Mouse (Mus musculus): Measurements from ENCODE around the gene Selenoh.

The Selenoh gene

GRCm38 (mm10) chr2:84626366-84626975 is 44.1 kb downstream of the Selenoh start:
- no peak for DNase-seq

- no peak for DNase-seq
These were observed 46.4 kb downstream of the Selenoh start for GRCm38 (mm10) chr2:84624201-84624600.

- no peak for DNase-seq
These were observed 47.0 kb downstream of the Selenoh start for GRCm38 (mm10) chr2:84623428-84624119.

GRCm38 (mm10) chr2:84622668-84623067 is 47.9 kb downstream of the Selenoh start:
- DNase-seq = no peak

- DNase-seq = no peak
These were observed 50.8 kb downstream of the Selenoh start for GRCm38 (mm10) chr2:84619646-84620340.

Measured in lung, postnatal 36 days (tissue).